Mouse (Mus musculus): ENCODE data around the gene Apobec3. TPM values are rescaled to one million over a fixed set of nuclear protein-coding genes. Genes with fewer than 3 reads are reported as not detected.
"Not testable (repeated sequence)": the region's sequence is repeated elsewhere in the genome, so short reads cannot be mapped to it uniquely, and the experiment has no call there.

The Apobec3 gene
- total RNA-seq, 2 experiments from 2014 or later = 124 to 129 TPM

GRCm38 (mm10) chr15:79926856-79927416 lies 35.5 kb downstream of the Apobec3 start:
- no peak for ATAC-seq (ENCODE audit: poor library complexity, severe bottlenecking)

GRCm38 (mm10) chr15:79927637-79928122 lies 36.2 kb downstream of the Apobec3 start:
- ATAC-seq (ENCODE audit: poor library complexity, severe bottlenecking) = peak; percentile 86

GRCm38 (mm10) chr15:79928316-79928715 lies 36.9 kb downstream of the Apobec3 start:
- no peak for ATAC-seq (ENCODE audit: poor library complexity, severe bottlenecking)

- ATAC-seq (ENCODE audit: poor library complexity, severe bottlenecking) = no peak
Measured at GRCm38 (mm10) chr15:79928736-79929135, 37.3 kb downstream of the Apobec3 start.

GRCm38 (mm10) chr15:79929734-79930133 lies 38.3 kb downstream of the Apobec3 start:
- no peak for ATAC-seq (ENCODE audit: poor library complexity, severe bottlenecking)

GRCm38 (mm10) chr15:79931496-79932141 lies 40.2 kb downstream of the Apobec3 start:
- no peak for ATAC-seq (ENCODE audit: poor library complexity, severe bottlenecking)

GRCm38 (mm10) chr15:79932323-79932987 lies 41.0 kb downstream of the Apobec3 start:
- ATAC-seq (ENCODE audit: poor library complexity, severe bottlenecking) = peak; percentile 79

- no peak for ATAC-seq (ENCODE audit: poor library complexity, severe bottlenecking)
Measured at GRCm38 (mm10) chr15:79933052-79933669, 41.7 kb downstream of the Apobec3 start.

GRCm38 (mm10) chr15:79933670-79934514 lies 42.4 kb downstream of the Apobec3 start:
- ATAC-seq (ENCODE audit: poor library complexity, severe bottlenecking) = no peak

- no peak for ATAC-seq (ENCODE audit: poor library complexity, severe bottlenecking)
Measured at GRCm38 (mm10) chr15:79934776-79935175, 43.3 kb downstream of the Apobec3 start.

GRCm38 (mm10) chr15:79935654-79936373 lies 44.4 kb downstream of the Apobec3 start:
- ATAC-seq (ENCODE audit: poor library complexity, severe bottlenecking) = no peak

- no peak for ATAC-seq (ENCODE audit: poor library complexity, severe bottlenecking)
Measured at GRCm38 (mm10) chr15:79936374-79936751, 44.9 kb downstream of the Apobec3 start.

GRCm38 (mm10) chr15:79939020-79939419 lies 47.6 kb downstream of the Apobec3 start:
- ATAC-seq (ENCODE audit: poor library complexity, severe bottlenecking) = no peak

GRCm38 (mm10) chr15:79939501-79939900 lies 48.0 kb downstream of the Apobec3 start:
- ATAC-seq (ENCODE audit: poor library complexity, severe bottlenecking) = not testable (repeated sequence)

- ATAC-seq (ENCODE audit: poor library complexity, severe bottlenecking) = no peak
Measured at GRCm38 (mm10) chr15:79939913-79940312, 48.5 kb downstream of the Apobec3 start.

GRCm38 (mm10) chr15:79940932-79941331 lies 49.5 kb downstream of the Apobec3 start:
- peak; percentile 56 for ATAC-seq (ENCODE audit: poor library complexity, severe bottlenecking)

- ATAC-seq (ENCODE audit: poor library complexity, severe bottlenecking) = no peak
Measured at GRCm38 (mm10) chr15:79942541-79942940, 51.1 kb downstream of the Apobec3 start.

GRCm38 (mm10) chr15:79943584-79943983 lies 52.1 kb downstream of the Apobec3 start:
- no peak for ATAC-seq (ENCODE audit: poor library complexity, severe bottlenecking)

- no peak for ATAC-seq (ENCODE audit: poor library complexity, severe bottlenecking)
Measured at GRCm38 (mm10) chr15:79944948-79945347, 53.5 kb downstream of the Apobec3 start.

GRCm38 (mm10) chr15:79946022-79946421 lies 54.6 kb downstream of the Apobec3 start:
- peak; percentile 76 for ATAC-seq (ENCODE audit: poor library complexity, severe bottlenecking)

Measured in megakaryocyte, adult 5-6 weeks (primary cell).